Mouse (Mus musculus): ENCODE data around the gene Nudt4. TPM values are rescaled to one million over a fixed set of nuclear protein-coding genes. Genes with fewer than 3 reads are reported as not detected.

Nudt4 gene
- polyA plus RNA-seq, 2 experiments, result 64.7 to 108 TPM

DNA sequence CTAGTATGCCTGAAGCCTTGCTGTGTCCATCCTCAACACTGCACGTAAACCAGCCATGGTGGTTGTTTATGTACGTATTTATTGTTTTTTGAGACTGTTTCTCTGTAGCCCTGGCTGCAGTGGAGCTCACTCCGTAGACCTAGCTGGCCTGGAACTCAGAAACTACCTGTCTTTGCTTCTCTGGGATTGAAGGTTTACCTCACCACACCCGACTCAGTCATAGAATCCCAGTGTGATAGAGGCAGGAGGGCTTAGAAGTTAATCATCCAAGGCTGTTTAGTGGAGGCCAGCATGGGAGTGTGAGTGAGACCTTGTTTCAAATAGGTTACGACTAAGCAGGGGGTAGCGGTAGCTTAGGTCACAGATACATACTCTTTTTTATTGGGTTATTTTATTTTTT is 46.3 kb downstream of the Nudt4 start:
- ATAC-seq (ENCODE audit: low FRiP score, low read depth), result no peak
- no peak for DNase-seq (ENCODE audit: low spot score)
- H3K27me3 ChIP-seq (ENCODE audit: control insufficient read depth, insufficient read depth, low read length), result no peaks in the 10 kb centered on the region
- H3K9ac ChIP-seq (ENCODE audit: low read depth, low read length, severe bottlenecking), result no peak overlapping the region
- WGBS, result 86% methylated on average over 6 of the region's 6 CpGs
- H3K27ac ChIP-seq (replicated peaks; ENCODE audit: low read depth, low read length), result no peak overlapping the region
- H3K4me3 ChIP-seq (replicated peaks; ENCODE audit: low read length), result no peak overlapping the region
- no peak for TF ChIP-seq POLR2A (IDR thresholded peaks at IDR 0.05; ENCODE audit: borderline replicate concordance, extremely low read depth, insufficient read depth, insufficient read length)
- H3K9me3 ChIP-seq (ENCODE audit: control insufficient read depth, low read length), result no peaks in the 10 kb centered on the region
- H3K4me2 ChIP-seq (replicated peaks; ENCODE audit: low read depth, low read length, severe bottlenecking), result no peak overlapping the region
- peaks cover 14% of the 10 kb centered on the region; the same call in 1 of the 2 replicates for H3K36me3 ChIP-seq (ENCODE audit: control insufficient read depth, insufficient read depth, low read length)
- peaks cover 6% of the 10 kb centered on the region; the same call in 1 of the 2 replicates for H3K4me1 ChIP-seq (ENCODE audit: control insufficient read depth, insufficient read depth, low read length)

DNA sequence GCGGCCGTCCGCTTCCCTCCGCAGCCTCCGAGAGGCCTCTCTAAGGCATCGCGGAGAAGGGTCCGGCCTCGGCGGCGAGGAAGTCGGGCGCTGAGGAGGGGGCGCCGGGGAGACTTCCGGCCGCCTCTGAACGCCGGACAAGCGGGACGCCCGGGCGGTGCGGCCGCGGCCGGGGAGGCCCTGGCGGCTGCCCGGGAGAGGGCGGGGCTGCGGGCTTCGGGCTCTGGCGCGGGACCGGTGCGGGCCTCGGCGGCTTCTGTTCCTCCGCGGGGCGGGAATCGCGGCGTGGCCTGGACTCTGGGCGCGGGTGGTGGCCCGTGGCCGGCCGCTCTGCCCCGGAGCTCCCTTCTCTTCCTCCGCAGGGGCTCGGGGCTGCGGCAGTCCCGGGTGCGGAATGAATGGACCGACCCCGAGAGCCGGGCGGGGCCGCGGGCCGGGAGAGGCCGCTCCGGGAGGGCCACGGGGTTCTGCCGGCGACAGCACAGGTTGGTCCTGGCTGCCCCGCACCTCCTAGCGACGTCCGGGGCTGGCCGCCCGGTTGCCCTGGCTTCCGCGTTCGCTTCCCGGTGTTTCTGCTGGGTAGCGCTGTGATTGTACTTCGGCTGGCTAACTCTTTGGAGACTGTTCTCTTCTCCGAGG is 48.5 kb downstream of the Nudt4 start:
- no peak for TF ChIP-seq POLR2A (IDR thresholded peaks at IDR 0.05; ENCODE audit: borderline replicate concordance, extremely low read depth, insufficient read depth, insufficient read length)
- DNase-seq (ENCODE audit: low spot score) (no peak), ATAC-seq (ENCODE audit: low FRiP score, low read depth) (peak; percentile 43; the same call in 1 of the 2 replicates)
- H3K36me3 ChIP-seq (ENCODE audit: control insufficient read depth, insufficient read depth, low read length), result peaks cover 6% of the 10 kb centered on the region; the same call in 1 of the 2 replicates
- no peaks in the 10 kb centered on the region for H3K27me3 ChIP-seq (ENCODE audit: control insufficient read depth, insufficient read depth, low read length)
- WGBS, result 0% methylated on average over 18 of the region's 80 CpGs
- H3K9me3 ChIP-seq (ENCODE audit: control insufficient read depth, low read length), result no peaks in the 10 kb centered on the region
- H3K9ac ChIP-seq (ENCODE audit: low read depth, low read length, severe bottlenecking), result peak overlapping the region; percentile 96
- H3K4me3 ChIP-seq (replicated peaks; ENCODE audit: low read length), result peak overlapping the region; percentile 99
- H3K4me2 ChIP-seq (replicated peaks; ENCODE audit: low read depth, low read length, severe bottlenecking), result peak overlapping the region; percentile 63
- peaks cover 6% of the 10 kb centered on the region; the same call in 1 of the 2 replicates for H3K4me1 ChIP-seq (ENCODE audit: control insufficient read depth, insufficient read depth, low read length)
- peak overlapping the region; percentile 98 for H3K27ac ChIP-seq (replicated peaks; ENCODE audit: low read depth, low read length)

DNA sequence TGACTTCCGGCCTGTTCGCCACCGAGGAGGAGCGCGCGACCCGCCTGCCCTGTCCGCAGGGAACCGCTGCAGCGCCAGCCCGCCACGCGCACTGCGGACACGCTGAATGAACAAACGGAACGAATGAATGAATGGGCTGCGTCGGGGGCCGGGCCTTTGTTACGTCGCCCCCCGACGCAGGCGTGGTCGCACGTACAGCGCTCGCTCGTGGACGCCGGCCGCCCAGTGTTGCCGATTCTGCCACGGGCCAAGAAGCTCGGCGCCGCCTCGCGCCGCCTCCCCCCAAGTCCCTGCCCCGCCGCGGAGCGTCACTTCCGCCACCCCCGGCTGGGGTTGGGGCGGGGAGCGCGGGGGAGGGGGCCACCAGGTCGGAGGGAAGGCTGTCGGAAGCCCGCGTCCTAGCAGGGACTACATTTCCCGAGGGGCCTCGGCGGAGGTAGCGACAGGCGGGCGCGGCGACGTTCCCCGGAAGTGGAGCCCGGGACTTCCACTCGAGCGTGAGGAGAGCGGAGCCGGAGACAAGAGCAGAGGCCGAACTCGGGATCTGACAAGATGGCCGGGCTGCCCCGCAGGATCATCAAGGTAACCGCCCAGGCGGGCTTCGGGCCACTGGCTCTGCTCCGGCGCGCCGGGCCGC is 49.2 kb downstream of the Nudt4 start, which contains the start of gene Ube2n:
Gene Ube2n (plus strand): TSS at position 490 of the 637 bp plus-strand sequence.
- Histone ChIP-seq H3K9me3 (ENCODE audit: control insufficient read depth, low read length) (no peaks in the 10 kb centered on the region), H3K36me3 (ENCODE audit: control insufficient read depth, insufficient read depth, low read length) (peaks cover 6% of the 10 kb centered on the region; the same call in 1 of the 2 replicates), H3K4me1 (ENCODE audit: control insufficient read depth, insufficient read depth, low read length) (peaks cover 6% of the 10 kb centered on the region; the same call in 1 of the 2 replicates), H3K4me2 (replicated peaks; ENCODE audit: low read depth, low read length, severe bottlenecking) (peak within 1 kb of the TSS; percentile 63), H3K27me3 (ENCODE audit: control insufficient read depth, insufficient read depth, low read length) (no peaks in the 10 kb centered on the region), H3K4me3 (replicated peaks; ENCODE audit: low read length) (peak within 1 kb of the TSS; percentile 99), H3K27ac (replicated peaks; ENCODE audit: low read depth, low read length) (peak within 1 kb of the TSS; percentile 98), H3K9ac (ENCODE audit: low read depth, low read length, severe bottlenecking) (peak within 1 kb of the TSS; percentile 96)
- TF ChIP-seq POLR2A (IDR thresholded peaks at IDR 0.05; ENCODE audit: borderline replicate concordance, extremely low read depth, insufficient read depth, insufficient read length), result 0 out of 2 replicates have a peak, but pooled peaks have one; percentile 45
- DNase-seq (ENCODE audit: low spot score), result peak; percentile 97
- ATAC-seq (ENCODE audit: low FRiP score, low read depth), result peak; percentile 97
- 0% methylated on average over 34 of the region's 81 CpGs for WGBS

DNA sequence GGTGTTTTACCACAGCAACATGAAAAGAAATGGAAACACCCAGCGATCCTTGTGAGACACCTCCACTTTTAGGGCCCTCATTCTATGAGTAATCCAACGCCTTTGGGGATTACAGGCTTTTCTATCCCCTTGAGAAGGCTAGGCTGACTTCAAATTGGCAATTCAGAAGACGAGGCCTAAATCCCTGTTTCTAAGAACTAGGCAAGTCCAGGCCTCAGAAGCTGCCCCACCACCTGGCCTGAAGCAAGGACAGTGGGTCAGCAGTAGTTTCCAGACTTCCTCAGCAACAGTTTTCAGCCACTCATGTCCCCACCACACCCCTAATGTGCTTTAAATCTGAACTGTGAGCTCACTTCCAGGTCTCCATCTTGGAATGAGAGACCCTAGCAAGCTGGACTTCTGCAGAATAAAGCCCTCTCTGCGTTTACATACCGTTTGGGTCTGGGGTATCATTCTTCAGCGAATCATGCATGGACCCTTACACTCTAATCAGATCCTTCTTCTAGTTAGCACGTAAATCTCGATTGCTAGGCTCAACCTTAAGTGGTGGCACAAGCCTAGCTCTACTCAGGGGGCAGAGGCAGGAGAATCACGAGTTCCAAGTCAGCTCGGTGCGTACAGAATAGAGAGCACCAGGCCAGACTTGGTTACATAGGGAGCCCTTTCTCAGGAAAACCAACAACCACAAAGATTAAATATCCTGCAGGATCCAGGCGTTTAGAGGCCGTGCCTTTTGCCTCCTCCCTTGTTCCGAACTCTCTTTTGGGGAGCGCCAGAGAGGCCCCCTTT is 50.0 kb downstream of the Nudt4 start:
- H3K36me3 ChIP-seq (ENCODE audit: control insufficient read depth, insufficient read depth, low read length), result peaks cover 6% of the 10 kb centered on the region; the same call in 1 of the 2 replicates
- 31% methylated on average over 15 of the region's 15 CpGs for WGBS
- ATAC-seq (ENCODE audit: low FRiP score, low read depth), result no peak

DNA sequence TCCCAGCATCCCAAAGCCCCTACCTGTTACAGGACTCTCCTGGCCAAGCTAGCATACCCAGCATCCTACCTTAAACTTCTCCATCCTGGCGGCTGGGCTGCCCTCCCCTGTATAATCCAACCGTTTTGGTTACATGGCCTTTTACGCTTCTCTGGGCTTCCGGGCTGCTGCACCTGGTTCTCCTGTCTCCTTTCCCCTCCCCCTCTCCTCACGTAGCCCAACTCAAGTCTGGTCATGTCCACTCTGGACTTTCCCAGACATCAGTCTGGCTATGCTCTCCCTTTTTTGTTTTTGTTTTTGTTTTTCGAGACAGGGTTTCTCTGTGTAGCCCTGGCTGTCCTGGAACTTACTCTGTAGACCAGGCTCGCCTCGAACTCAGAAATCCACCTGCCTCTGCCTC is 51.3 kb downstream of the Nudt4 start:
- peaks cover 4% of the 10 kb centered on the region; the same call in 1 of the 2 replicates for H3K36me3 ChIP-seq (ENCODE audit: control insufficient read depth, insufficient read depth, low read length)
- no peak overlapping the region for H3K9ac ChIP-seq (ENCODE audit: low read depth, low read length, severe bottlenecking)
- H3K27ac ChIP-seq (replicated peaks; ENCODE audit: low read depth, low read length), result no peak overlapping the region
- WGBS, result 78% methylated on average over 8 of the region's 8 CpGs
- H3K9me3 ChIP-seq (ENCODE audit: control insufficient read depth, low read length), result no peaks in the 10 kb centered on the region
- H3K4me3 ChIP-seq (replicated peaks; ENCODE audit: low read length), result no peak overlapping the region
- TF ChIP-seq POLR2A (IDR thresholded peaks at IDR 0.05; ENCODE audit: borderline replicate concordance, extremely low read depth, insufficient read depth, insufficient read length), result no peak
- no peak for DNase-seq (ENCODE audit: low spot score)
- H3K4me1 ChIP-seq (ENCODE audit: control insufficient read depth, insufficient read depth, low read length), result peaks cover 6% of the 10 kb centered on the region; the same call in 1 of the 2 replicates
- H3K27me3 ChIP-seq (ENCODE audit: control insufficient read depth, insufficient read depth, low read length), result no peaks in the 10 kb centered on the region
- H3K4me2 ChIP-seq (replicated peaks; ENCODE audit: low read depth, low read length, severe bottlenecking), result no peak overlapping the region
- ATAC-seq (ENCODE audit: low FRiP score, low read depth), result no peak

More for the DNA sequence above, 50.0 kb downstream of the Nudt4 start:
- Histone ChIP-seq H3K27ac (replicated peaks; ENCODE audit: low read depth, low read length) (peak overlapping the region; percentile 98), H3K9ac (ENCODE audit: low read depth, low read length, severe bottlenecking) (peak overlapping the region; percentile 96), H3K4me2 (replicated peaks; ENCODE audit: low read depth, low read length, severe bottlenecking) (peak overlapping the region; percentile 63), H3K27me3 (ENCODE audit: control insufficient read depth, insufficient read depth, low read length) (no peaks in the 10 kb centered on the region), H3K4me3 (replicated peaks; ENCODE audit: low read length) (peak overlapping the region; percentile 99), H3K9me3 (ENCODE audit: control insufficient read depth, low read length) (no peaks in the 10 kb centered on the region), H3K4me1 (ENCODE audit: control insufficient read depth, insufficient read depth, low read length) (peaks cover 6% of the 10 kb centered on the region; the same call in 1 of the 2 replicates)
- no peak for TF ChIP-seq POLR2A (IDR thresholded peaks at IDR 0.05; ENCODE audit: borderline replicate concordance, extremely low read depth, insufficient read depth, insufficient read length)
- DNase-seq (ENCODE audit: low spot score), result no peak
